Mouse (Mus musculus): ENCODE measurements around the gene Tmem53.

GRCm38 (mm10) chr4:117210147-117211074 lies 41.3 kb upstream of the Tmem53 start:
- no peak for TF ChIP-seq POLR2A (IDR thresholded peaks at IDR 0.05; ENCODE audit: borderline replicate concordance, low read depth, low read length)
- peak; percentile 75 for TF ChIP-seq CTCF (IDR thresholded peaks at IDR 0.05; ENCODE audit: low read depth, low read length)

Measured in bone marrow macrophage, adult 2 months (primary cell).